Mouse (Mus musculus): ENCODE results near the gene Ufsp1. TPM values are rescaled to one million over a fixed set of nuclear protein-coding genes. Genes with fewer than 3 reads are reported as not detected.

Ufsp1 gene
- total and polyA plus RNA-seq, 2 experiments from 2014 or later: 32.1 to 35.5 TPM

GRCm38 (mm10) chr5:137332857-137333511 is 38.6 kb downstream of the Ufsp1 start:
- Histone ChIP-seq H3K9ac (replicated peaks; ENCODE audit: low read length) (peak overlapping the region; percentile 64), H3K27ac (peak overlapping the region; percentile 60), H3K4me1 (ENCODE audit: insufficient read depth, low read length) (no peaks in the 10 kb centered on the region), H3K4me2 (ENCODE audit: low read depth, low read length) (peak overlapping the region; percentile 95), H3K36me3 (ENCODE audit: insufficient read depth, low read length) (0 out of 2 replicates have a peak, but pooled peaks cover under 1% of the 10 kb centered on the region), H3K9me3 (ENCODE audit: low read length) (no peaks in the 10 kb centered on the region), H3K27me3 (ENCODE audit: insufficient read depth, low read length) (no peaks in the 10 kb centered on the region), H3K4me3 (ENCODE audit: low read length) (peak overlapping the region; percentile 58)
- WGBS: 16% methylated on average over 15 of the region's 15 CpGs
- TF ChIP-seq CTCF (IDR thresholded peaks at IDR 0.05; ENCODE audit: low read depth): no peak
- DNase-seq (ENCODE audit: low spot score) (no peak), ATAC-seq (peak; percentile 66)

- Histone ChIP-seq H3K9me3 (ENCODE audit: low read length) (no peaks in the 10 kb centered on the region), H3K27me3 (ENCODE audit: insufficient read depth, low read length) (no peaks in the 10 kb centered on the region), H3K4me3 (ENCODE audit: low read length) (peak within 1 kb of the TSS; percentile 58), H3K36me3 (ENCODE audit: insufficient read depth, low read length) (no peaks in the 10 kb centered on the region), H3K4me1 (ENCODE audit: insufficient read depth, low read length) (no peaks in the 10 kb centered on the region), H3K9ac (replicated peaks; ENCODE audit: low read length) (peak within 1 kb of the TSS; percentile 64), H3K27ac (peak within 1 kb of the TSS; percentile 60), H3K4me2 (ENCODE audit: low read depth, low read length) (peak within 1 kb of the TSS; percentile 95)
- peak; percentile 97 for DNase-seq (ENCODE audit: low spot score)
- peak; percentile 93 for ATAC-seq
- peak; percentile 86 for TF ChIP-seq CTCF (IDR thresholded peaks at IDR 0.05; ENCODE audit: low read depth)
- WGBS: 0% methylated on average over 44 of the region's 44 CpGs
These were observed 39.2 kb downstream of the Ufsp1 start, which contains the start of gene Slc12a9 for GRCm38 (mm10) chr5:137333512-137334174. TSS of gene Slc12a9 (minus strand) at chr5:137333597.

GRCm38 (mm10) chr5:137334317-137334716 is 39.9 kb downstream of the Ufsp1 start:
- Histone ChIP-seq H3K9ac (replicated peaks; ENCODE audit: low read length) (no peak overlapping the region), H3K4me3 (ENCODE audit: low read length) (0 out of 2 replicates have a peak overlapping the region, but pooled peaks have one; percentile 58), H3K4me1 (ENCODE audit: insufficient read depth, low read length) (peaks cover 5% of the 10 kb centered on the region), H3K4me2 (ENCODE audit: low read depth, low read length) (peak overlapping the region; percentile 95; the same call in 1 of the 2 replicates), H3K36me3 (ENCODE audit: insufficient read depth, low read length) (no peaks in the 10 kb centered on the region), H3K9me3 (ENCODE audit: low read length) (no peaks in the 10 kb centered on the region), H3K27me3 (ENCODE audit: insufficient read depth, low read length) (no peaks in the 10 kb centered on the region), H3K27ac (no peak overlapping the region)
- WGBS: 55% methylated on average over 10 of the region's 10 CpGs
- no peak for TF ChIP-seq CTCF (IDR thresholded peaks at IDR 0.05; ENCODE audit: low read depth)
- ATAC-seq (no peak), DNase-seq (ENCODE audit: low spot score) (no peak)

- Histone ChIP-seq H3K4me3 (ENCODE audit: low read length) (no peak overlapping the region), H3K36me3 (ENCODE audit: insufficient read depth, low read length) (no peaks in the 10 kb centered on the region), H3K9me3 (ENCODE audit: low read length) (no peaks in the 10 kb centered on the region), H3K4me1 (ENCODE audit: insufficient read depth, low read length) (peaks cover 9% of the 10 kb centered on the region), H3K4me2 (ENCODE audit: low read depth, low read length) (no peak overlapping the region), H3K9ac (replicated peaks; ENCODE audit: low read length) (no peak overlapping the region), H3K27me3 (ENCODE audit: insufficient read depth, low read length) (no peaks in the 10 kb centered on the region), H3K27ac (no peak overlapping the region)
- DNase-seq (ENCODE audit: low spot score): no peak
- 69% methylated on average over 6 of the region's 6 CpGs for WGBS
- TF ChIP-seq CTCF (IDR thresholded peaks at IDR 0.05; ENCODE audit: low read depth): no peak
- ATAC-seq: no peak
These were observed 40.6 kb downstream of the Ufsp1 start for GRCm38 (mm10) chr5:137335066-137335465.

GRCm38 (mm10) chr5:137337190-137337589 is 42.8 kb downstream of the Ufsp1 start:
- Histone ChIP-seq H3K4me3 (ENCODE audit: low read length) (no peak overlapping the region), H3K36me3 (ENCODE audit: insufficient read depth, low read length) (no peaks in the 10 kb centered on the region), H3K4me2 (ENCODE audit: low read depth, low read length) (no peak overlapping the region), H3K9me3 (ENCODE audit: low read length) (no peaks in the 10 kb centered on the region), H3K27me3 (ENCODE audit: insufficient read depth, low read length) (no peaks in the 10 kb centered on the region), H3K4me1 (ENCODE audit: insufficient read depth, low read length) (peaks cover 9% of the 10 kb centered on the region), H3K27ac (no peak overlapping the region), H3K9ac (replicated peaks; ENCODE audit: low read length) (no peak overlapping the region)
- DNase-seq (ENCODE audit: low spot score) (no peak), ATAC-seq (no peak)
- TF ChIP-seq CTCF (IDR thresholded peaks at IDR 0.05; ENCODE audit: low read depth): no peak
- WGBS: 55% methylated on average over 8 of the region's 8 CpGs

- peak overlapping the region; percentile 67 for H3K4me2 ChIP-seq (ENCODE audit: low read depth, low read length)
- H3K4me3 ChIP-seq (ENCODE audit: low read length): peak overlapping the region; percentile 40
- H3K36me3 ChIP-seq (ENCODE audit: insufficient read depth, low read length): no peaks in the 10 kb centered on the region
- peak overlapping the region; percentile 70 for H3K27ac ChIP-seq
- peak overlapping the region; percentile 56 for H3K9ac ChIP-seq (replicated peaks; ENCODE audit: low read length)
- peaks cover 9% of the 10 kb centered on the region for H3K4me1 ChIP-seq (ENCODE audit: insufficient read depth, low read length)
- no peaks in the 10 kb centered on the region for H3K9me3 ChIP-seq (ENCODE audit: low read length)
- DNase-seq (ENCODE audit: low spot score) (peak; percentile 97), ATAC-seq (peak; percentile 87)
- TF ChIP-seq CTCF (IDR thresholded peaks at IDR 0.05; ENCODE audit: low read depth): no peak
- no peaks in the 10 kb centered on the region for H3K27me3 ChIP-seq (ENCODE audit: insufficient read depth, low read length)
- under 1% methylated on average over 19 of the region's 19 CpGs for WGBS
These were observed 43.8 kb downstream of the Ufsp1 start for GRCm38 (mm10) chr5:137338256-137338655.

Measured in hindbrain, postnatal 0 days (tissue).